Mouse (Mus musculus) C2C12 (cell line): ENCODE results near the gene Lrrc8d. TPM values are rescaled to one million over a fixed set of nuclear protein-coding genes. Genes with fewer than 3 reads are reported as not detected.
A peak's percentile ranks its signal among the peaks of the same experiment; 100 is the strongest.

ENCODE experiments used
- H3K27me3 ChIP-seq: one replicate; pipeline ENCODE4 v1.6.1; 2011; ENCODE audit not compliant: control insufficient read depth, insufficient read depth, insufficient read length
- H3K36me3 ChIP-seq: one replicate; pipeline ENCODE4 v1.6.1; 2011; ENCODE audit not compliant: control insufficient read depth, insufficient read depth
- H3K4me3 ChIP-seq: one replicate; pipeline ENCODE4 v1.5.1; 2011; ENCODE audit warnings: mild to moderate bottlenecking, control low read depth; ENCODE audit not compliant: poor library complexity, insufficient read depth, severe bottlenecking
- H3K79me2 ChIP-seq: one replicate; pipeline ENCODE4 v1.6.1; 2011; ENCODE audit not compliant: control insufficient read depth, insufficient read depth
- H3K79me3 ChIP-seq: one replicate; pipeline ENCODE4 v1.6.1; 2011; ENCODE audit warnings: low read depth, control low read depth
- H3ac ChIP-seq: one replicate; pipeline ENCODE3; 2011; ENCODE audit warnings: low read depth; ENCODE audit not compliant: control insufficient read depth, insufficient read length
- CEBPB ChIP-seq: IDR thresholded peaks from one replicate; pipeline ENCODE4 v1.6.1; 2011; ENCODE audit warnings: low read depth, mild to moderate bottlenecking, control low read depth, moderate library complexity
- CTCF ChIP-seq: IDR thresholded peaks from one replicate; pipeline ENCODE4 v1.5.1; 2011; ENCODE audit not compliant: control insufficient read depth, insufficient read depth, insufficient read length
- FOSL1 ChIP-seq: IDR thresholded peaks from one replicate; pipeline ENCODE4 v1.8.0; 2011; ENCODE audit warnings: mild to moderate bottlenecking, low read length; ENCODE audit not compliant: poor library complexity, insufficient read depth, severe bottlenecking
- MAX ChIP-seq: IDR thresholded peaks from one replicate; pipeline ENCODE4 v1.6.1; 2011; ENCODE audit warnings: mild to moderate bottlenecking, control low read depth
- MYOD1 ChIP-seq: IDR thresholded peaks from one replicate; pipeline ENCODE4 v1.6.1; 2011; ENCODE audit warnings: low read depth; ENCODE audit not compliant: control insufficient read depth, insufficient read length
- MYOG ChIP-seq: IDR thresholded peaks from one replicate; pipeline ENCODE4 v1.6.1; 2011; ENCODE audit not compliant: control insufficient read depth, insufficient read length; ENCODE audit errors: extremely low read depth
- USF1 ChIP-seq: IDR thresholded peaks from one replicate; pipeline ENCODE4 v1.6.1; 2011; ENCODE audit warnings: low read depth, mild to moderate bottlenecking, control low read depth, moderate library complexity
- polyA plus RNA-seq: library from polyadenylated mRNA; unstranded; fragments of >200 nt; fragmentation: generic; extraction: Trizol; gene quantifications from one replicate; pipeline ENCODE4 v1.2.1, GENCODE M21; 2012; ENCODE audit warnings: missing spikeins

Gene Lrrc8d
- polyA plus RNA-seq, 1 experiment: 21.1 TPM

- Histone ChIP-seq H3ac (peak within 1 kb of the TSS; percentile 91), H3K27me3 (no peaks in the 10 kb centered on the region), H3K79me2 (peaks cover 49% of the 10 kb centered on the region), H3K4me3 (peak within 1 kb of the TSS; percentile 72), H3K36me3 (peaks cover 17% of the 10 kb centered on the region), H3K79me3 (peaks cover 45% of the 10 kb centered on the region)
- TF ChIP-seq CTCF: no peak
- no peak for TF ChIP-seq MYOG
- TF ChIP-seq MAX: no peak
- no peak for TF ChIP-seq FOSL1
- no peak for TF ChIP-seq USF1
- no peak for TF ChIP-seq MYOD1
- TF ChIP-seq CEBPB: peak; percentile 46
Measured at GRCm38 (mm10) chr5:105876068-105876924, 176.5 kb downstream of the Lrrc8d start, which contains the start of gene Zfp326. Zfp326 (plus strand) TSS chr5:105876565.

GRCm38 (mm10) chr5:105876925-105877774 lies 177.4 kb downstream of the Lrrc8d start:
- peaks cover 58% of the 10 kb centered on the region for H3K79me2 ChIP-seq
- no peak for TF ChIP-seq MYOD1
- TF ChIP-seq FOSL1: no peak
- TF ChIP-seq USF1: no peak
- TF ChIP-seq CTCF: no peak
- no peak for TF ChIP-seq MAX
- no peak for TF ChIP-seq MYOG
- TF ChIP-seq CEBPB: no peak
- peaks cover 24% of the 10 kb centered on the region for H3K36me3 ChIP-seq
- peak overlapping the region; percentile 91 for H3ac ChIP-seq
- peak overlapping the region; percentile 72 for H3K4me3 ChIP-seq
- no peaks in the 10 kb centered on the region for H3K27me3 ChIP-seq
- H3K79me3 ChIP-seq: peaks cover 54% of the 10 kb centered on the region

Other genes starting within 250 kb of the Lrrc8d start
- 7.1 TPM for gene Lrrc8c, start 180.6 kb upstream of the Lrrc8d start, polyA plus RNA-seq
- 12.6 TPM for gene Zfp326, start 176.6 kb downstream of the Lrrc8d start, polyA plus RNA-seq